Comparison of ENCODE assay signal across 8 mouse cellular contexts in the genomic region with DNA sequence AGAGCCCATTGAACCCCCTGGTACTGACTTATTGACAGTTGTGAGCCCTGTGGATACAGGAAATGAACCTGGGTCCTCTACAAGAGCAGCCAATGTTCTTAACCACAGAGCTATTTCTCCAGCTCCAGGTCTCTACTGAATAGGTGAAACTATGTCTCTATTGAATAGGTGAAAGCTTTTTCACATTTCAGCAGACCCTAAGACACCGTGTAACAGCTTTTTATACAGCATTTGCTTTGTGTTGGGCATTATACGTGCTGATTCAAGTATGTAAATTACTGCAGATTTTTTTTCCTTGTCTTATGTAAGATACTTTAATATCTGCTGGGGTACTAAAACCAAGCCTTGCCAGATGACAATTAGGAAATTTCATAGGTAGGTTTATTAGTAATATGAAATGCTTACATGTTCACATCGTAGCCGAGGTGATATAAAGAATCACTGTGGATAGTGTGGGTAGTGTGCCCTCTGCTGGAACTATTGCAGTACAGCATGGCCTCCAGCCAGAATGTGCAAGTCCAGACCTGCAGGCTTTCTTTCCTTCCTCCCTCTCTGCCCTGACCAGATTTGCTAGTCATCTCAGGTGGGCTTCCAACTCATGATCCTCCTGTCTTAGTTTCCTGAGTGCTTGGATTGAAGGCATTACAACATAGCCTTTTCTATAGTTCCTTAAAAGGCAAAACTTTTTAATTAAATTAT. TPM values are rescaled to one million over a fixed set of nuclear protein-coding genes. Genes with fewer than 3 reads are reported as not detected.
A peak's percentile ranks its signal among the peaks of the same experiment; 100 is the strongest.
DNase-seq lines count a peak whose midpoint lies in the region; ATAC-seq and TF ChIP-seq lines count a peak whose summit lies in the region.
"Had no signal": no experiment of that assay in that cellular context is flagged by ENCODE, and none has a peak within 500 bp of the region (broad histone marks: within the 10 kb centered on the region; RNA-seq: fewer than 3 reads in every experiment).

No protein-coding gene starts in this region.

- peak; percentile 41 for DNase-seq in MEL-GATA-1-ER (ENCODE audit: extremely low read depth, low read depth)
- peak; percentile 80 for DNase-seq in embryonic facial prominence, embryonic 14.5 days (ENCODE audit: low spot score)
- peak; percentile 84 for DNase-seq in hindbrain, embryonic 11.5 days (ENCODE audit: low spot score)
- peak; percentile 62 for DNase-seq in layer of hippocampus, adult 9-11 months
- DNase-seq in retina, postnatal 7 days (ENCODE audit: low read depth, low spot score) = peak; percentile 51

- 34% methylated on average over 4 of the region's 4 CpGs for WGBS in bone marrow, adult 2 months
- 51% methylated on average over 4 of the region's 4 CpGs for WGBS in embryonic facial prominence, embryonic 14.5 days
- 65% methylated on average over 4 of the region's 4 CpGs for WGBS in hindbrain, embryonic 11.5 days

- no peaks in the 10 kb centered on the region for H3K9me3 ChIP-seq in embryonic facial prominence, embryonic 14.5 days (ENCODE audit: control insufficient read depth, low read length)
- H3K9me3 ChIP-seq in hindbrain, embryonic 11.5 days (ENCODE audit: control insufficient read depth, low read length) = no peaks in the 10 kb centered on the region
- H3K9me3 ChIP-seq: lung, embryonic 15.5 days had no signal

- H3K36me3 ChIP-seq in embryonic facial prominence, embryonic 14.5 days (ENCODE audit: control insufficient read depth, insufficient read depth, low read length) = no peaks in the 10 kb centered on the region
- no peaks in the 10 kb centered on the region; the same call in 1 of the 2 replicates for H3K36me3 ChIP-seq in hindbrain, embryonic 11.5 days (ENCODE audit: control insufficient read depth, insufficient read depth, low read length)
- H3K36me3 ChIP-seq: lung, embryonic 15.5 days had no signal

- TF ChIP-seq POLR2A in bone marrow, adult 2 months (IDR thresholded peaks at IDR 0.05; ENCODE audit: borderline replicate concordance, control insufficient read depth, low read depth, low read length) = no peak

- no peak overlapping the region for H3K4me2 ChIP-seq in embryonic facial prominence, embryonic 14.5 days (ENCODE audit: low read depth, low read length)
- H3K4me2 ChIP-seq in hindbrain, embryonic 11.5 days (replicated peaks; ENCODE audit: low read depth, low read length) = no peak overlapping the region
- H3K4me2 ChIP-seq: lung, embryonic 15.5 days had no signal

- no peak overlapping the region for H3K9ac ChIP-seq in embryonic facial prominence, embryonic 14.5 days (ENCODE audit: low read depth, low read length)
- no peak overlapping the region for H3K9ac ChIP-seq in hindbrain, embryonic 11.5 days (ENCODE audit: low read depth, low read length)
- H3K9ac ChIP-seq: lung, embryonic 15.5 days had no signal

- TF ChIP-seq CTCF in bone marrow, adult 2 months (IDR thresholded peaks at IDR 0.05; ENCODE audit: control insufficient read depth, insufficient read depth, low read length) = peak; percentile 67

- H3K27ac ChIP-seq in bone marrow, adult 2 months (ENCODE audit: control insufficient read depth, insufficient read depth, low read depth, low read length, poor library complexity) = no peak overlapping the region
- no peak overlapping the region for H3K27ac ChIP-seq in embryonic facial prominence, embryonic 14.5 days (replicated peaks; ENCODE audit: low read depth, low read length)
- H3K27ac ChIP-seq in hindbrain, embryonic 11.5 days (ENCODE audit: low read depth, low read length) = no peak overlapping the region
- H3K27ac ChIP-seq: lung, embryonic 15.5 days had no signal

- no peak overlapping the region for H3K4me3 ChIP-seq in bone marrow, adult 2 months (replicated peaks; ENCODE audit: control insufficient read depth, low read depth, low read length)
- H3K4me3 ChIP-seq in embryonic facial prominence, embryonic 14.5 days (ENCODE audit: low read depth, low read length) = no peak overlapping the region
- H3K4me3 ChIP-seq in hindbrain, embryonic 11.5 days (ENCODE audit: low read depth, low read length) = no peak overlapping the region
- H3K4me3 ChIP-seq: lung, embryonic 15.5 days had no signal

- no peaks in the 10 kb centered on the region for H3K27me3 ChIP-seq in embryonic facial prominence, embryonic 14.5 days (replicated peaks; ENCODE audit: control insufficient read depth, insufficient read depth, low read length)
- no peaks in the 10 kb centered on the region for H3K27me3 ChIP-seq in hindbrain, embryonic 11.5 days (ENCODE audit: control insufficient read depth, insufficient read depth, low read length)
- H3K27me3 ChIP-seq: lung, embryonic 15.5 days had no signal

- H3K4me1 ChIP-seq in bone marrow, adult 2 months (ENCODE audit: control insufficient read depth, insufficient read depth, low read length) = no peaks in the 10 kb centered on the region
- no peaks in the 10 kb centered on the region for H3K4me1 ChIP-seq in embryonic facial prominence, embryonic 14.5 days (ENCODE audit: control insufficient read depth, insufficient read depth, low read length)
- no peaks in the 10 kb centered on the region for H3K4me1 ChIP-seq in hindbrain, embryonic 11.5 days (replicated peaks; ENCODE audit: control insufficient read depth, insufficient read depth, low read length)
- H3K4me1 ChIP-seq: lung, embryonic 15.5 days had no signal

- ATAC-seq in embryonic facial prominence, embryonic 14.5 days (ENCODE audit: low read depth) = peak; percentile 62; the same call in 1 of the 2 replicates
- ATAC-seq in hindbrain, embryonic 11.5 days (ENCODE audit: low FRiP score) = peak; percentile 73
- ATAC-seq in megakaryocyte, adult 5-6 weeks (ENCODE audit: poor library complexity, severe bottlenecking) = peak; percentile 63; the same call in 1 of the 2 replicates

RNA-seq across cellular contexts. Expression of gene Bves, which starts 37.6 kb away (rescaled TPM):
- 1.3 TPM in 1 of 2 replicates, not detected in the other for polyA plus RNA-seq in bone marrow, adult 2 months (2011; ENCODE audit: insufficient read depth, insufficient read length, low replicate concordance, missing spikeins)
- 3.8 and 5.7 TPM in 2 replicates for polyA plus RNA-seq in embryonic facial prominence, embryonic 14.5 days (2014; fragmentation: Nextera tagmentation; extraction: Ambion mirVana)
- 1.9 and 2.4 TPM in 2 replicates for polyA plus RNA-seq in hindbrain, embryonic 11.5 days (2014; fragmentation: Nextera tagmentation; extraction: Ambion mirVana)
- total RNA-seq in megakaryocyte, adult 5-6 weeks (2015) = not detected in 2 replicates
- total RNA-seq in megakaryocyte, adult 5-6 weeks (2017) = not detected in 2 replicates
